Mouse (Mus musculus): ENCODE data around the gene Taf11. TPM values are rescaled to one million over a fixed set of nuclear protein-coding genes. Genes with fewer than 3 reads are reported as not detected.
A peak's percentile ranks its signal among the peaks of the same experiment; 100 is the strongest.

The Taf11 gene
- polyA plus RNA-seq (2015; fragmentation: Nextera tagmentation; extraction: Ambion mirVana): 20.6 and 21.3 TPM in 2 replicates

DNA sequence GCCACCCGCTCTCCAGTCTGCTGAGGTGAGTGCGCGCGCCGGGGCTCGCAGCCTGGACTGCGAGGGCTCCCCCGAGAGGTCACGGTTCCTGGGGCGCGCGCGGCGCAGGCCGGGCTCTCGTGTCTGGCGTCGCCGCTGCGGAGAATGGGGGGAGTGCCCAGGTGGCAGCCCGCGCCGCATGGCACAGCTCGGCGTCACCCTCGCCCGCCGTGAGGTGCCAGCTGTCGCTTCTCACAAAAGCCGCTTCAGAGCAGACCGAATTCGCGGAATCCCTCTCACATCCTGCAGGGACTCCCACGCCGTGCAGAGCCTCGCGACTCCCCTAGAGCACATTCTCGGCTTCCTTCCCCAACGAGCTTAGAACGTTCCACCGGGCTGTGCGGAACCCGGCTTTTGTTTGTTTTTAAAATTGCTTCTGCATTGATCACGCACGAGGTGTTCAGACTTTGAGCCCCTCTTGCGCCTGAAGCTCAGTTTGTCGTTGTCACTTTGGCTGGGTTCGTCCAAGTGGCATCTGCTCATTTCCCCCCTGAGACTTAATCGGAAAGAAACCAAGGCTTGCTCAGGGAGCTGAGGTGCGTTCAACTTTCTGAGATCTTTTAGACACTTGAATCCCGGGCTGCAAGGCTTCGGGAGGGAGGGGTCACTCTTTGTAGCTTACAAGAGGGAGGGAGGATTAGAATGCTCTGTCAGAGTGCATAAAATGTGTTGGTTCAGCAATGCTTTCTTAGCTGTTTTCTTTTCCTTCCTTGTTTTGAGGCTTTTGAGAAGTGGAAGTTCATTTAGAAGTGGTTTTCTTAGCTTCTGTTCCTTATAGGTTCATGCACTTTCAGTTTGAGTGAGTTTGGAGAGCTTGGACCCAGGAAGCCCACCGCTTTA lies at the start of gene Taf11:
TSS of gene Taf11 (minus strand) at position 223 of the 879 bp plus-strand sequence.
- Histone ChIP-seq H3K36me3 (ENCODE audit: control insufficient read depth, insufficient read depth) (no peaks in the 10 kb centered on the region), H3K27me3 (ENCODE audit: control insufficient read depth, insufficient read depth, low read depth, low read length) (no peaks in the 10 kb centered on the region), H3K4me1 (ENCODE audit: control insufficient read depth, low read depth, low read length) (peaks cover 25% of the 10 kb centered on the region), H3K4me2 (ENCODE audit: low read depth, low read length) (peak within 1 kb of the TSS; percentile 98), H3K4me3 (ENCODE audit: low read depth, low read length) (peak within 1 kb of the TSS; percentile 97), H3K27ac (ENCODE audit: low read length) (peak within 1 kb of the TSS; percentile 91), H3K9me3 (replicated peaks; ENCODE audit: control insufficient read depth, low read length) (no peaks in the 10 kb centered on the region), H3K9ac (ENCODE audit: low read depth, low read length) (peak within 1 kb of the TSS; percentile 82)
- peak; percentile 33 for ATAC-seq (ENCODE audit: low read depth)
- 1% methylated on average over 51 of the region's 53 CpGs for WGBS (ENCODE audit: insufficient replicate concordance)

DNA sequence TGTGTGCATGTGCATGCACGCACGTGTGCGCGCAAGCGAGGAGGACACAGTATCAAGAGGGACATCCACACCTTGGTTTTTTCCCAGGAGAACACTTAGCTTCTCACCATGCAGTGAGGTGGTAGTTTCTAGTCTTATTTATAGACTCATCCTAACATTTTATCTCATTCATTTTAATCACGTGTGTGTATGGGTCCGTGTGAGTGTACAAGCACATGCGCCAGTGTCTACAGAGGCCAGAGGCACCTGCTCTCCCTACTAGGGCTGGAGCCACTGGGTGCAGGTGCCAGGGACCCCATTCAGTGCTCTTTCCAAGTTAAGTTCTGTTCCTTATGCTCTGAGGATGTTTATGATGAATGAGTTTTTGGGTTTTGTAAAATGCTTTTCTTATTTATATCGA lies 48.0 kb upstream of the Taf11 start:
- Histone ChIP-seq H3K27me3 (ENCODE audit: control insufficient read depth, insufficient read depth, low read depth, low read length) (no peaks in the 10 kb centered on the region), H3K27ac (ENCODE audit: low read length) (no peak overlapping the region), H3K4me2 (ENCODE audit: low read depth, low read length) (no peak overlapping the region), H3K4me3 (ENCODE audit: low read depth, low read length) (no peak overlapping the region), H3K9ac (ENCODE audit: low read depth, low read length) (no peak overlapping the region), H3K4me1 (ENCODE audit: control insufficient read depth, low read depth, low read length) (no peaks in the 10 kb centered on the region; the same call in 1 of the 2 replicates), H3K36me3 (ENCODE audit: control insufficient read depth, insufficient read depth) (no peaks in the 10 kb centered on the region), H3K9me3 (replicated peaks; ENCODE audit: control insufficient read depth, low read length) (no peaks in the 10 kb centered on the region)
- WGBS (ENCODE audit: insufficient replicate concordance): 88% methylated on average over 9 of the region's 9 CpGs
- no peak for ATAC-seq (ENCODE audit: low read depth)

DNA sequence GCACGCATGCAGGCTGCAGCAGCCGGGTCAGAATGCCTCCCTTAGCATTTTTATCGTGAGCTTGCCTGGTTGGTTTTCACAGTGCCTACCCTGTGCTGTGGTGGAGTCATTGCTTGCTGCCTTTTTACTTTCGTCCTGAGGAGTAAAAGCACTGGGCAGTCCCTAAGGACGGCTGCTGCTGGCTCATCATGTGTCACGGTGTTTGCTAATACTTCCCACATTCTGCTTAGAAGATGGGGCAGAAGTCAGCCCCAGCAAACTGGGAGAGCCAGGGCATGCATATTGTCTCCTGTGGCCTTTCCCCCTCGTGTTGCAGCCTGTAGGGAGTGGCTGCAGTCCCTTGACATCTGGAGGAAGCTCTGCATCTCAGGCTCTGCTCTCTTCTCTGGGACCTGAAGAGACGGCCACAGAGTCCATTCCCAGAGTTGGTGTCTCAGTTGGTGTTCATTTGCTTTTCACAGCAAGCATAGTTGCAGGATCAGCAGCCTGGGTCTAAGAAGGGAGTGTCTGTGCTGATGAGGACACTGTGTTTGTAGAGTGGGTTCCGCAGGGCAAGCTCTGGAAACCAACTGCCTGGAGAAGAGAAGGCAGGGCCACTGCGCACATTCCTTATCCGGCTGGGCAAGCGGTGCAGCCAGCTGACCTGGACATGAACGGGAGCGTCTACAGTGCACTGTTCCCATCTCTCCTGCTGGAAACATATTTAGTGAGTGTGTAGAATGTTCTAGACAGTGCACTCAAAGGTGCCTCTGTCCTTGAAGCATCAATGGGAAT lies 45.2 kb upstream of the Taf11 start:
- Histone ChIP-seq H3K9me3 (replicated peaks; ENCODE audit: control insufficient read depth, low read length) (no peaks in the 10 kb centered on the region), H3K27ac (ENCODE audit: low read length) (no peak overlapping the region), H3K9ac (ENCODE audit: low read depth, low read length) (no peak overlapping the region), H3K27me3 (ENCODE audit: control insufficient read depth, insufficient read depth, low read depth, low read length) (no peaks in the 10 kb centered on the region), H3K4me2 (ENCODE audit: low read depth, low read length) (no peak overlapping the region), H3K4me1 (ENCODE audit: control insufficient read depth, low read depth, low read length) (no peaks in the 10 kb centered on the region; the same call in 1 of the 2 replicates), H3K36me3 (ENCODE audit: control insufficient read depth, insufficient read depth) (no peaks in the 10 kb centered on the region), H3K4me3 (ENCODE audit: low read depth, low read length) (no peak overlapping the region)
- no peak for ATAC-seq (ENCODE audit: low read depth)
- 58% methylated on average over 14 of the region's 14 CpGs for WGBS (ENCODE audit: insufficient replicate concordance)

DNA sequence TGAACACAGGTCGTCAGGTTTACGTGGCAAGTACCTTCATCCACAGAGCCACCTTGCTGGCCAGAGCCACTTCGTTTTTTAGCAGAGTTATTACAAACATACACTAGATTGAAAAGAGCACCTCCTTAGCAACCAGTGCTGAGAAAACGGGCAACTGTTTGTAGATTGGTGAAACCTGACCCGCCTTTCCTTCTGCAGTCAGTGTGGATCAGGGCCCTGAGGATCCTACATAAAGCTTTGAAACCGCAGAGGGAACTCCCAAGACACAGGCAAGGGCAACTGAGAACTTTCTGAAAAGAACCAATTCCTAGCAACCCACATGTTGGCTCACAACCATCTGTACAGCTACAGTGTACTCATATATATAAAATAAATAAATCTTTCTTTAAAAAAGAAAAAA lies 43.5 kb upstream of the Taf11 start:
- Histone ChIP-seq H3K9ac (ENCODE audit: low read depth, low read length) (no peak overlapping the region), H3K4me3 (ENCODE audit: low read depth, low read length) (no peak overlapping the region), H3K4me2 (ENCODE audit: low read depth, low read length) (no peak overlapping the region), H3K4me1 (ENCODE audit: control insufficient read depth, low read depth, low read length) (no peaks in the 10 kb centered on the region; the same call in 1 of the 2 replicates), H3K27me3 (ENCODE audit: control insufficient read depth, insufficient read depth, low read depth, low read length) (no peaks in the 10 kb centered on the region), H3K36me3 (ENCODE audit: control insufficient read depth, insufficient read depth) (no peaks in the 10 kb centered on the region), H3K9me3 (replicated peaks; ENCODE audit: control insufficient read depth, low read length) (no peaks in the 10 kb centered on the region), H3K27ac (ENCODE audit: low read length) (no peak overlapping the region)
- no peak for ATAC-seq (ENCODE audit: low read depth)
- WGBS (ENCODE audit: insufficient replicate concordance): 61% methylated on average over 6 of the region's 6 CpGs

DNA sequence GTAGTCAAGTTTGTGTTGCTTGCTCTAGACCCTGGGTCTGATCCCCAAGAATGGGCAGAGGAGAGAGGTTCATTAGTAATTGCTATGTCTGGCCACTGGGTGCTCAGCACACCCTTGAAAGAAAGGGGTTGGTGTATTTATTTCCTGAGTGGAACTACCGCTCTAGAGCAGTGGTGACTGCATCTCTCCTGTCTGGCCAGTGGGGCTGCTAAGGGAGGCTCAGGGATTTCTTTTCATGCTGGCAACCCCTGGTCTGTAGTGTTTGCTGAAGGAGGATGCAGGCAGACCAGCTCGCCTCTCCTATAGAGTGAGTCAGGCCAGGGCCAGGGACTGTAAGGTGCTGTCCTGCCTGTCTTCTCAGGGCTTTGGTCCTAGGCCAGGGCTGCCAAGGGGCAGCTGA lies 37.5 kb upstream of the Taf11 start:
- ATAC-seq (ENCODE audit: low read depth): no peak
- Histone ChIP-seq H3K9me3 (replicated peaks; ENCODE audit: control insufficient read depth, low read length) (no peaks in the 10 kb centered on the region), H3K27ac (ENCODE audit: low read length) (no peak overlapping the region), H3K27me3 (ENCODE audit: control insufficient read depth, insufficient read depth, low read depth, low read length) (no peaks in the 10 kb centered on the region), H3K36me3 (ENCODE audit: control insufficient read depth, insufficient read depth) (no peaks in the 10 kb centered on the region), H3K4me2 (ENCODE audit: low read depth, low read length) (no peak overlapping the region), H3K4me3 (ENCODE audit: low read depth, low read length) (no peak overlapping the region), H3K9ac (ENCODE audit: low read depth, low read length) (no peak overlapping the region), H3K4me1 (ENCODE audit: control insufficient read depth, low read depth, low read length) (peaks cover 6% of the 10 kb centered on the region; the same call in 1 of the 2 replicates)
- 56% methylated on average over 2 of the region's 2 CpGs for WGBS (ENCODE audit: insufficient replicate concordance)

DNA sequence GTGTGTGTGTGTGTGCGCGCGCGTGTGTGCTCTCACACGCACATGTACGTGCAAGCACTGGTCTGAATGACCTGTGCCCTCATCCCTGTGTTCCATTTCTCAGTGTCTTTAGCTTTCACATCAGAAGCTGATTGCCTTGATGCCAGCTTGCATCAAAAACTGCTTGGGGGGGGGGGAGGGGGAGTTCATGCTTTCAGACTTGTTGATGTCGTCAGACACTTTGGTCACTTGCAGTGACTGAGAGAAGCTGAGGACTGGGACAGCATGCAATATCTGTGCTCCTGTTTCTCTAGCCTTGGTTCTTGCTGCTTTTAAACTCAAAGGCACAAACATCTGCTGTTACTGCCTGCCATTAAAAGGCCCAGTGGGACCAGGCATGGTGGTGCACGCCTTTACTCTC lies 36.7 kb upstream of the Taf11 start:
- Histone ChIP-seq H3K27ac (ENCODE audit: low read length) (no peak overlapping the region), H3K4me2 (ENCODE audit: low read depth, low read length) (no peak overlapping the region), H3K27me3 (ENCODE audit: control insufficient read depth, insufficient read depth, low read depth, low read length) (no peaks in the 10 kb centered on the region), H3K9me3 (replicated peaks; ENCODE audit: control insufficient read depth, low read length) (no peaks in the 10 kb centered on the region), H3K36me3 (ENCODE audit: control insufficient read depth, insufficient read depth) (no peaks in the 10 kb centered on the region), H3K4me3 (ENCODE audit: low read depth, low read length) (no peak overlapping the region), H3K4me1 (ENCODE audit: control insufficient read depth, low read depth, low read length) (peaks cover 6% of the 10 kb centered on the region; the same call in 1 of the 2 replicates), H3K9ac (ENCODE audit: low read depth, low read length) (no peak overlapping the region)
- no peak for ATAC-seq (ENCODE audit: low read depth)
- WGBS (ENCODE audit: insufficient replicate concordance): 78% methylated on average over 8 of the region's 8 CpGs

DNA sequence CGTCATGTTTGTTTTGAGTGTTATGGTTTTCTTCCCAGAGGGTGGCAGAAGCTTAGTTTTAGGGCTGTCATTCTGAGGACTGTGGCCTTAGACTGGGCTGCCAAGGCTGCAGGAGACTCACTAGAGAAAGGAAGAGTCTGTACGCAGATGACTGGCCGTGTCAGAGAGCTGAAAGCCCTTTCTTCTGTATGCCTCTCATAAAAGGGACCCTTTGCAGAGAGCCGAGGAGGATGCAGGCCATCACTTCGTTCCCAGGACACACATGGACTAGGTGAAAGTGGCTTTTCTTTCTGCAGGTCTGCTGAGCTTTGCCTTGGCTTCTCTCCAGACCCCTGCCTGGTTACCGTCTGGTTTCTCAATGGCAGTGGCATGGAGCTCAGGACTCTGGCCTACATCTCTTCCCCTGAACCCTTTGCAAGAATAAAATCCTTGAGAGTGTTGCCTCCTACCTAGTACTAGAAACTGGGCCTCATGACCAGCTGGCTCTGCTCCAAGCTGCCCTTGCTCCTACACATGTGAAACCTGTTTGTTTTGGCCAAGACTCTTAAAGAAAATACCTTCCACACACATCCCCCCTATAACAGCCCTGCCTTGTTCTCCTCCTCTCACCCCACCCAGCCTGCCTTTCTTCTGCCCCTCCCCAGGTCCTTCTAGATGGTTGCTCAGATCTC lies 36.0 kb upstream of the Taf11 start:
- no peak overlapping the region for H3K4me3 ChIP-seq (ENCODE audit: low read depth, low read length)
- ATAC-seq (ENCODE audit: low read depth): no peak
- no peak overlapping the region for H3K27ac ChIP-seq (ENCODE audit: low read length)
- WGBS (ENCODE audit: insufficient replicate concordance): 71% methylated on average over 6 of the region's 6 CpGs
- H3K4me2 ChIP-seq (ENCODE audit: low read depth, low read length): no peak overlapping the region
- H3K27me3 ChIP-seq (ENCODE audit: control insufficient read depth, insufficient read depth, low read depth, low read length): no peaks in the 10 kb centered on the region
- no peaks in the 10 kb centered on the region for H3K9me3 ChIP-seq (replicated peaks; ENCODE audit: control insufficient read depth, low read length)
- no peak overlapping the region for H3K9ac ChIP-seq (ENCODE audit: low read depth, low read length)
- peaks cover 6% of the 10 kb centered on the region; the same call in 1 of the 2 replicates for H3K4me1 ChIP-seq (ENCODE audit: control insufficient read depth, low read depth, low read length)
- H3K36me3 ChIP-seq (ENCODE audit: control insufficient read depth, insufficient read depth): no peaks in the 10 kb centered on the region

DNA sequence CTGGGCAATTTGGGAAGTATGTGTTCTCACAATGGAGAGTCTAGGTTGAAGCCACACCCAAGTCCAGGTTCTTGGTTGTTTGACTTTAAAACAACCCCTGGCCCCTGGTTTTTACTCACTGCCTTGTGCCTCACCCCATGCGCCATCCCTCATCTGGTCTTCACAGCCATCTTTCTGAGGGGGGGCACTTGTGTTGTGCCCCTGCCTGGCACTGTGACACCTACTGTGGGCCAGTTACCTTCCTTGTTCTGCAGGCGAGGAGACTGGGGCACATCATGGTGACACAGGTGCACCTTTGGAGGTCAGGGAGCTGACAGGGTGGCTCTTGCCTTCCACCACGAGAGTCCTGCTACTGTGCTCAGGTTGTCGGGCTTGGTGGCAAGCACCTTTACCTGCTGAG lies 32.5 kb upstream of the Taf11 start:
- H3K27me3 ChIP-seq (ENCODE audit: control insufficient read depth, insufficient read depth, low read depth, low read length): no peaks in the 10 kb centered on the region
- H3K9ac ChIP-seq (ENCODE audit: low read depth, low read length): no peak overlapping the region
- H3K4me2 ChIP-seq (ENCODE audit: low read depth, low read length): no peak overlapping the region
- no peak for ATAC-seq (ENCODE audit: low read depth)
- peaks cover 8% of the 10 kb centered on the region for H3K4me1 ChIP-seq (ENCODE audit: control insufficient read depth, low read depth, low read length)
- 67% methylated on average over 4 of the region's 4 CpGs for WGBS (ENCODE audit: insufficient replicate concordance)
- no peaks in the 10 kb centered on the region for H3K36me3 ChIP-seq (ENCODE audit: control insufficient read depth, insufficient read depth)
- H3K9me3 ChIP-seq (replicated peaks; ENCODE audit: control insufficient read depth, low read length): no peaks in the 10 kb centered on the region
- no peak overlapping the region for H3K4me3 ChIP-seq (ENCODE audit: low read depth, low read length)
- no peak overlapping the region for H3K27ac ChIP-seq (ENCODE audit: low read length)

All from liver, embryonic 16.5 days (tissue).